Mouse (Mus musculus) cerebellum, postnatal 14 days (tissue): Measurements from ENCODE around the gene Sox5.
A peak's percentile ranks its signal among the peaks of the same experiment; 100 is the strongest.
"Not testable (repeated sequence)": the region's sequence is repeated elsewhere in the genome, so short reads cannot be mapped to it uniquely, and the experiment has no call there.

Experiments
- DNase-seq, 2 experiments: peaks; one replicate each; pipeline ENCODE4 v3.0.0; 2021; ENCODE audit warnings: mixed read lengths in 2 of 2

The Sox5 gene

DNA sequence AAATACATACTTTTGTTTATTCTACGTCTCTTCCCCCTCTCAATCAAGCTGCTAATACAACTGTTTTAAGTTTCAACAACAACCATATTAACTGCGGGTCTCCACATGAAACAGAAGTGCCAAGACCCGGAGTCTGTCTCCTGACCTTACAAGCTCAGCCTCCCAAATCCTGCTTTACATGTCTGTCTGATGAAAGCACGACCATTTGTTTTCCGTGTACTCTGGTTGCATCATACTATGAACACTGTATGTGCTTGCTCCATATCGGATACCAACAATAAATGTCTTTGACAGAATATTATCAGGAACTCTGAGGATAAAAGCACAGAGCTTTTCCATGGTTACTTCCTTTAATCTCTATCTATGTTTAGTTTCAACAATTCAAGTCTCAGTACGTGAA lies 516.8 kb downstream of the Sox5 start:
- DNase-seq, result no peak

GRCm38 (mm10) chr6:144264320-144264915 lies 517.4 kb downstream of the Sox5 start:
- no peak for DNase-seq

GRCm38 (mm10) chr6:144256500-144256899 lies 525.3 kb downstream of the Sox5 start:
- DNase-seq, result peak; percentile 5 to 11

GRCm38 (mm10) chr6:144252191-144252718 lies 529.5 kb downstream of the Sox5 start:
- DNase-seq, result no peak

DNA sequence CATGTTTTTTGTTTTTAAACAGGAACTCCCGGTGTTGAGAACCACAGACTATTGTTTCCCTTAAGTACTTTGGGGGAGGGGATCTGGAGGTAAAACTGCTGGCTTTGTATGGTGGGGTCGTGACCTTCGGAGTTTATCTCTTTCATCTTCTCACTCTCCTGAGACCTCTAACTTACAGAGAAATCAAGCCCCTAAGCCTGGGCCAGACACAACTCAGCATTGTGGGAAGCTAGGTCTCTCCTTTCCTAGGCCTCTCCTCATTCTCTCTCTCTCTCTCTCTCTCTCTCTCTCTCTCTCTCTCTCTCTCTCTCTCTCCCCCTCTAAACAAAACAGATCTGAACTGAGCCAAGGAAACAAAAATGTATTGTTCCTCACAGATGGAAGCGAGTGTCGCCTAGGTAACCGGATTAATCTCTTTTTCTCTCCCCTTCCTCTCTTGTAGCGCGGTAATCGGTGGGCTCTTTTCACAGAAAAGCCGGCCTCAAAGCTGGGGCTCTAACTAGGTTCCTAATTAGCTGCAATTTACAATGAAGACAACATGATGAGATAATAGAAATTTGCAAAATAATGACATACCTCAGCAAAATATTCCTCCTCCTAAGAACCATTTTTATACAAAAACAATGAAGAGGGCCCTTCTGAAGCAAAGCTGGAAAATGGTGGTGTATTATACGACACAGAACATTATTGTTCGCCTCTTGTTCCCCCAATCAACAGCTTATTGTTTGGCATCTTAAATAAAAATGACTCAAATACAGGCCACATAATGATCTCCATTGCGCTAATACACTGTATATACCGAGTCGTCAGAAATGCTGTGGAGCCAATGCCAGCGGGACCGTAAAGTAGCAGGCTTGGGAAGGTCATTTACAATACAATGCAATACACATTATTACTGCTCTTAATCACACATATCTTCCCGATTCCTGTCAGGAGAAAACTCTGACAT lies 530.3 kb downstream of the Sox5 start:
- no peak for DNase-seq

DNA sequence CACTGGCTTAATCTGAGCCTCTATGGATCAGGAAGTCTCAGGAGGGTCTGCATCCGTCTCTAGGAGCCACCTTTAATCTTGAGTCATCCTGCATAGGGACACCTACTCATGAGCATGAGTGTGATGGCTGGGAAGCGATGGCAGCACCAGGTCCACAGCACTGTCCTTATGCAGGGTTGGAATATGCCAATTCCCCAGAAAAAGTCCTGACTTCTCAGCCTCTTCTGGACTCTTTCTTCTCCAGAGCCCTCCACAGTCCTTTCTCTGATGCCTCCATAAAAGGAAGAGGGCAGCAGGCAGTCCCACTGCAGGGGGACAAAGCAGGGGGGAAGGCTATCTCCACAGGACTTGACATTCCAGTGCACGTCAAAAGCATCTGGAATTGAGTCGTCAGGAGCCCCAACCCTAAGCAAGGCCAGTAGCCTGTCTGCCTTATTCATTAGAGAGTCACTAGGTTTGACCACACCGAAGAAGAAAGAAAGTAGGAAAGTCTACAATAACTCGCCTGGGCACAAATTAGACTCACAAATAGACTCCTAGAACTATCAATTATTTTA lies 531.1 kb downstream of the Sox5 start:
- DNase-seq, result no peak

DNA sequence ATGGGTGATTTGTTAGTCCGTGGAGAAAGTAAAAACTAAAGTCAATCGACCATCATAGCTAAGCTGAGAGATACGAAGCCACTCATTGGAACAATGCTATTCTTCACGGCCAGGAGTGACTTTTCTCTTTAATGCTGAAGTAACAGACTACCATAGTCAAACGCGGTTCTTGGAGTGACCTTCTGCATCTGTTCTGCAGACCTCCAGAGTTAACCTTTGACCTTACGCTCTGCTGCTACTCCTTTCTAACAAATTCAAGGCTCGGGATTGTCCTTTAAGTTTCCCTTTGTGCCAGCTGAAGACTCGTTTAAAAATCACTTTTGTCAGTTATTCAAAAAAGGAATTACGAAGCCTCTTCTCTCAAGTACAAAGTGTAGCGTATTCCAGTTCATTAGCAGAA lies 545.2 kb downstream of the Sox5 start:
- DNase-seq, result no peak

- DNase-seq, result peak; percentile 49 to 62
These were observed 577.8 kb downstream of the Sox5 start for GRCm38 (mm10) chr6:144203970-144204369.

DNA sequence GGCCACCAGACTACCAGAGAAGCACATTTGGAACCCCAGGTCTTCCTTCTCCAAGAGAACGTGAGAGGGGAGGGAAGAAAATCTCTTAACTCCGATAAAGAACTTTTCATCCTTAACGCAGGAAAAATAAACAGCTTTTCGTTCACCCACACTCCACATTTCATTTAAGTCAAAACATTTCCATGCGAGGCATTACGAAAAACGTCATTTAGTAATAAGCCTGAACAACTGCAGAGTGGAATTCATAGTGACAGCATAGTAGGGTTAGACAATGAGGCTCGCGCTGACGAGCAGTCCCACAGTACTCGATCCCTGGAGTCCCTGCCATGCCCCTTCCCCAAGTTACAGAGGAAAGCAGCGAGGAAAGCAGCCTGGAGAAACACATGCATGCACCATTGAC lies 578.8 kb downstream of the Sox5 start:
- DNase-seq, result no peak

DNA sequence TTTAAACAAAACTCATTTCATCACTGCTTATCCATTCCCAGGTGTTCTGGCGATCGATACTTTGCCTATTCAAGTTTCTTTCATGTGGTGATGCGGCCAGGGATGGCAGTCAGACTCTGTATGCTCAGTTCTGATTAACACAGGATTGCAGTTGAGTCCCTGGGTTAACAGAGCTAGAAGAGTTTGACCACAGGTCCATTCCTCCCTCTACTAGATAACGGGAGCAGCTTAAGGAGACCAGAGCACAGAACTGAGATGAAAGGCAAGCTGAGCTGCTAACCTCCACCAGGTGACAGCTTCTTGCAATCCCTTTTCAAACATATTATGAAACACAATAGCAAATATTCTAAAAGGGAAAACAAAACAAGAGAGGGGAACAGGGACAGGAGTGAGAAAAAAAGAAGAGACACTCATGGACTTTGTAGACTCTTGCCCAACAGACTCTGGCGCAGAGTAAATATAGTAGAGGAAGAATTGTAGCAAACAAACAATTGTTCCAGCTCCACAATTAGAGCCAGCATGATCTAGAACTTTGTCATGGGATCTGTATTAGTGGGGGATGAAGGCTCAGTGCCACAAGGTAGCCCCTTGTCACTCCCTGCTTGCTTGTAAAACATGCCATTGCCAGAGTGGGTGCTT lies 580.3 kb downstream of the Sox5 start:
- no peak for DNase-seq

- no peak for DNase-seq
These were observed 584.3 kb downstream of the Sox5 start for GRCm38 (mm10) chr6:144197209-144198119.

- no peak for DNase-seq
These were observed 585.8 kb downstream of the Sox5 start for GRCm38 (mm10) chr6:144195934-144196333.

- no peak for DNase-seq
These were observed 598.7 kb downstream of the Sox5 start for GRCm38 (mm10) chr6:144183087-144183486.

GRCm38 (mm10) chr6:144182429-144182828 lies 599.3 kb downstream of the Sox5 start:
- DNase-seq, result not testable (repeated sequence)

DNA sequence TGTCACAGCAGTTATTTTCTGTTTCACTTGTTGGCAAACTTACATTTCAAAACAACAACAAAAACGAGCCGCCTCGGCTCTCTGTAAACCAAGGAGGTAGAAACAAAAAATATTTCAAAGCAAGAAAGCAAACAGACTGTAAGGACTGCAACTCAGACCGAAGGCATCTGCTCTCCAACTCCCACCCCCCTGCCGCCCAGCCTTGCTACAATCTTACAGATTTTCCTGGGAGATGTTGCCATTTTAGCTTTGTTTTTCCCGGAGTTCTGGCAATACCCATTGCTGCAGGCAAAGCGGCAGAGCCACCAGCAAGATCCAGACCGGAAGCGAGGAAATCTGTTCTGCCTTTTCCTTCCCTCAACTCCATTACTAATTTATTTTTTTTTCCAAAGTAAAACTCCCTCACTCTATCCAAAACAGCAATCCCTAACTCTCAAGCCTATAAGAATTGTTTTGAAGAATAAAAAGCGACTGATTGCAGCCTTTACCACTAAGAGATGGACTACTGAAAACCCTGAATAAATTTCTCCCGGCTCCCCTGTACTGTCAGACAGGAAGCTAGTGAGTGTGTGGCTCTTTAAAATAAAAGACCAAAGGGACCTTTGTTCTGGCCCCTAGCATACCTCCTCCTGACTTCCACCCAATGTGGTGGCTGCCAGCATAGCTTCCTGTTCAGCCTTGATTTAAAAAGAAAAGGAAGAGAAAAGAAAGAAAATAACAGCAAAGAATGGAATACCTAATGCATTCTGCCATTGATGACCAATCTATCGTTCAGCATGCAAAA lies 600.5 kb downstream of the Sox5 start:
- DNase-seq, result peak; percentile 59 to 64

GRCm38 (mm10) chr6:144179111-144179510 lies 602.7 kb downstream of the Sox5 start:
- no peak for DNase-seq

DNA sequence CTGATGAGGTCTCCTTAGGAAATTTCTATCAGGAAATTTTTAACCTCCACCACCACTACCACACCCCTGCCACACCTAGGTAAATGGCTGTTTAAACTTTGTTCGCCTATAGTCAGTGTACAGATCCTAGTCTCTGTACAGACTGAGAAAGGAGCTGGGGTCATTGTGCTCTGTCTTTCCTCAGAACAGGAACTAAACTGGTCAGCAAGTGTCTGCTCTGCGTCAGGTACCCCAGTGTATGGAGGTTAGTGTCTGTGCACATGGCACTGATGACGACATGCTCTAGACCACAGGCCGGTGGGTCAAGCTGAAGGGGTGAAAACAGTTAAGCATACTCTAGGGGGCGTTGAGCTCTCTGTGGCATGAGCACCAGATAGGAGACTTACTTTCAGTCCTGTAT lies 605.1 kb downstream of the Sox5 start:
- DNase-seq, result no peak

DNA sequence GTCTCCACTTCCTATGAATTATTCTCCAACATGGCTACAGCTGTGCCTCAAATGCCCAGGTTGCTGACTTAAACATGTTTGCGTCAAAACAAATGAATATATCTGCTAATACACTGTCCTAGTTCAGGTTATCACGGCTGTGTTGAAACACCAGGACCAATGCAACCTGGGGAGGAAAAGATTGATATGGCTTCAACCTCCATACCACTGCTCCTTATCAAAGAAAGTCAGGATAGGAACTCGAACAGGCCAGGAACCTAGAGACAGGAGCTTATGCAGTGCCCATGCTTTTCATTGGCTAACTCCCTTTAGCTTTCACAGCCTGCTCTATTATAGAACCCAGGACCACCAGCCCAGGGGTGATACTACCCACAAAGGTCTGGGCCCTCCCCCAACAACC lies 606.2 kb downstream of the Sox5 start:
- no peak for DNase-seq

GRCm38 (mm10) chr6:144170541-144170940 lies 611.2 kb downstream of the Sox5 start:
- no peak for DNase-seq

DNA sequence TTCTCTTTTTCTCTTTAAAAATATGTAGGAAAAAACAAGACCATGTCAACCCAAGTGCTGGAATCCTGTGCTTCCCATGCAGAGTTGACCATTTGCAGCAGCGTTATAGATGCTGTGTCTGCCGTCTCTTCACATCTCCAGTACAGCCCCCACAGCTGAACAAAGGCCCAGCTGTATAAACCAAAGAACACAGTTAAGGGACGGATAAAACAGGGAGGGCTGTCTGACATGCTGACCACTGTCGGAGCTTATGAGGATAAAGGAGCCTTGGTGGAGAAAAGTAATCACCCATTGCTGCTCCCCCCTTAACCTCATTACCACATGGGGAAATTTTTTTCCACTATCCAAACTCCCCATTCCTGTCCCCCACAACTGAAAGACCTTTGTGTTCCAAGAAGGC lies 612.0 kb downstream of the Sox5 start:
- no peak for DNase-seq
